Mouse (Mus musculus) mature B cell (primary cell): ENCODE results near the gene Calcb.
"Not testable (repeated sequence)": the region's sequence is repeated elsewhere in the genome, so short reads cannot be mapped to it uniquely, and the experiment has no call there.

ENCODE experiments used
- in situ Hi-C: fragments of 300-500 bp; cut with MboI; formaldehyde crosslinking; loops from 2 replicates; pipeline ENCODE4 v1.14.3; 2019

Gene Calcb

DNA sequence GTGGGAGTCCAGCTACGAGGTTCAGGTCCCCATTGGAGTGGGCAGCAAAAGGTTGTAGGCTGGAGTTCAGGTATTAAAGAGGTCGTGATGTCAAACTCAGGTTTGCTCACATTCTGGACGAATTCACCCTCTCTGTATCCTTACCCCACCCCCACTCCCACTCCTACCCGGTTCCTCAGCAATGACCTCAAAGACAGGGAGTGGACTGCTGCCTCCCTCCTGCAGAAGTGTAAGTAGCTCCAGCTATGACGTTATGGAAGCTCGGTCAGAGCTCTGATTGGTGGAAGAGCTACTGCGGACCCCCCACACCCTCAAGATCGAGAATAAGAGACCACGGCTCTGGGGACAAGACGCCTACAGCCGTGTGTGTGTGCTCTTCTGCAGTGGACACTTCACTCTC, at the start of gene Calcb:
Calcb (plus strand) TSS at position 344 of the 400 bp plus-strand sequence.
- in situ Hi-C loops: no loop called here

DNA sequence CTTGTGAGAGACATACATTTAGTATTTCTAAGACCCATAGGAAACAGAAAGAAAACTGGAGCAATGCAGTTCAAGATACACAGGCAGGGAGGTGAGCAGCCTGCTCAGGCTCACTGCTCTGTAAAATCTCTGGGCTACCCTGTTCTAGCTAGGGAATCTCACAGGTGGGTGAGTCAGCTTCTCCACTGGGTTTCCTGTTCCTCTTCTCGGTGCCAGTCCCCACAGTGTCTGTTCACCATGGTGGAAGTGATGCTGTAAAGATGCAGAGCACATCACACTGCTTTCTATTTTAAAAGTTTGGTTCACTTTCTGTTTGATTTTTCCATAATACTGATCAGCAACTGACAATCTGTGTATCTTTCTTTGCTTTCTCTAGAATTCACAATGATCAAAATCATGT, 47.0 kb upstream of the Calcb start:
- in situ Hi-C loops: no loop called here

DNA sequence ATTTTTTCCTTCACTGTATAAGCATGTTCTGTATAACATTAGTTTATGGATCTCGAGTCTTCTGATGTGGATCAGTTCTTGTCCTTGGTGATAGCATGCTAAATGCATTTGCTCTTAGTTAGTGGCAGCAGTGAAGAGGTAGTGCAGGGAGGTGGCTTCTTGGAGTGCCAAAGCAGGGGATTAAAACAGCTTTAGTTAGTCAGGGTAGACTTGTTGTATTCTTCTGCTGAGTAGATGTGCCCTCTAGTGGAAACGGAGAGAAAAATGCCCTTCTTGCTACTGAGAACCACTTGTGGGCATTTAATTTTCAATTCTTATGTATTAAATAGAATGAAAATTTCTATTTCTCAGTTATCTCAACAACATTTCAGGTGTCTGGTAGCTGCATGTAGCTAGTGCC, 45.7 kb upstream of the Calcb start:
- in situ Hi-C loops: no loop called here

DNA sequence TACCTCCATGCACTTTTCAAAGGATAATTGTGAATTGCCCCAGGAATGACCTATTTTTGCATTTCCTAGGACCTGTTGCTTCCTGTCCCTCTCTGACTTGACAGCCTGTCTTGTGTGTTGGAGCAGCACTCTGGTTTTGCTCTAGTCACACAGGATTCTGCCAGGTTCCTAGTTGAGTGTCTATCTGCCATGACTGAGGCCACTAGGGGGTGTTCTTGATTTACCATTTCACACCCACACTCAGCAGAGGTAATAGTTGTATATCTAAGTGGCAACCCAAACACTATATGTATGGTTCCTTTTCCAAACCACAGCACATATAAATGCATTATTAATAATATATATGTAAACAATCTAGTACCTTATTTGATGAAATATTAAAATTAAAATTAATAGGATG, 26.1 kb upstream of the Calcb start:
- in situ Hi-C loops: no loop called here

DNA sequence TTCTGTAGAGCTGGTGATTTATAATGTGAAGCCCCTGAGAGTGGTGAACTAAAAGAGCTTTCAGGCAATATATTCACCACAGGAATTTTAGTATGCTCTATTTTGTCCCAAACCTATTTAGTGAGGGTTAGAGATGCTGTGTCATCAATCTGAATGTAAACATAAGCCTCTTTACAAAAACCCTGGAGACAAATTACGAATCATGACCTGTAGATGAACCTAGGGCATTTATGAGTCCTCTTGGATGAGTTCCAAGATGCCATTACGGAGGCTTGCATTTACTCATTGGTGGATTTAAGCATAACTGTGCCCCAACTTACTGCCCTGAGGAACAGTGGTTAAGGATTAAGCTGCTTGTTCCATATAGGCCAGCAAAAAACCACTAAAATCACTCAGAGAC, 17.6 kb upstream of the Calcb start:
- in situ Hi-C loops: no loop called here

DNA sequence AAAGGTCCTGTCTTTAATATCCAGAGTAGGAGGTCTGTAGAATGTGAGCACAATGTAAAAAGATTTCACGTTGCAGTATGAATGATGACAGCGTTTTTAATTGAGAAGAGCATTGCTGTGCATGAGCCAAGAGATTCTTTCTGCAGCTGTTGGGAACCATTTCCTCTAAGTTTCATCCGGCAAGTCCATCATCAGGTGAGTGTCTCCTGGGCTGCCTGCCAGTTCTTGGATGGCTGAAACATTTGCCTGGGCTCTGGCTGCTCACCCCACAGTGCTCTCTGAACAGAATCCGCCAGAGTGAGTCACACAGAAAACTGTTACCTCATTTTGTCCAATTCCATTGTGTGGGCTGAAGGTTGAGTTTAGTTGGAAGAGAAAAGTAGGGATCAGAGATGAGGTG, 11.7 kb upstream of the Calcb start:
- in situ Hi-C loops: no loop called here

DNA sequence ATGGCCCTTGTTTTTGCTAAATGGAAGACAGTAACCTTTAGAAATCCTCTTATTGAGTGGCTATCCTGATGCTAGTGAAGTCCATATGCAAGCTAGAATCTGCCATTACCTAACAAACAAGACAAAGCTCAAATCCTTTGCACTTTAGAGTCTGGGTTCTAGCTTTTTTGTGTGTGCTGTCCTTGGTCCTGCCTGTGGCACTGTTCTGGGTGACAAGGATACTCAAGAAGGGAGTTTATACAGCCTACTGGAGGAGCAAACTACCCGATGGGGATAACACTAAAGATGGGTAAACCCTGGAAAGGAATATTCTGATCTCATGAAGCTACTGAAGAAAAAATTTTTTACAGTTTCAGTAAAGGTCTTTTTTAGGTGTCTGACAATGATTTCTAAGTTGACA, 11.0 kb upstream of the Calcb start:
- in situ Hi-C loops: no loop called here

DNA sequence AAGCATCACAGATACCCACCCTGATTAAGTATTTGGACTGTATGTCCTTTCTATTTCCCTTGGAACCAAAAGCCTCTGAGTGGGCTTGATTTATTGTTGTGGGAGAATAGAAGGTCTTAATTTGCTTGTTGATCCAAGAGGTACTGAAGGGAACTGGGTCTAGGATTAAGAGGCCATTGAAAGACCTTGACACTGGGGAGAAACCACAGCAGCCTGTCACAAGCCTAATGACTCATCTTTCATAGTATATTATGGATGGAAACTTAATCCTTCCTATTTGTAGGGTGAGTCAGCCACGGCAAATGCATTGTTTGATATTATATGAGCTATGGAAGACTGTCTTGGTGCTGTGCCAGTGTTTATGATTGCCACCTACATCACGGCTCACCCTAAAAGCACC, 8.0 kb upstream of the Calcb start:
- in situ Hi-C loops: no loop called here

DNA sequence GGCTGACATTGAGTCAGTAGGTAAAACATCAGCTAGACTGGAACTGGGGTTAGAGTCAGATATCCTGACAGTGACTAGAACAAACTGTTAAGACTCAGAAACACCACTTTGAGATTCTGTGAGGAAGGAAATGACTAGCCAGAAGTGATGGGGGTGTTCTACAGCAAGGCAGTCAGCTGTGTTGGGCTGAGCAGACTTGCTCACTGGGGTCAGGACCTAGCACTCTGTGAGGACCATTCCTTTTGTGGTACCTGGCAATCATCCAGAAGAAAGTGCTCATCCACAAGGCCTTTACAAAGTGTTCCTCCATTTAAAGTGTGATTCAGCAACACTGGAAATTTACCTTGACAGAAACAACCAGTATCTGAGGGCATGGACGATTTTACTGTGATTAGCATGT, 5.9 kb upstream of the Calcb start:
- in situ Hi-C loops: no loop called here

DNA sequence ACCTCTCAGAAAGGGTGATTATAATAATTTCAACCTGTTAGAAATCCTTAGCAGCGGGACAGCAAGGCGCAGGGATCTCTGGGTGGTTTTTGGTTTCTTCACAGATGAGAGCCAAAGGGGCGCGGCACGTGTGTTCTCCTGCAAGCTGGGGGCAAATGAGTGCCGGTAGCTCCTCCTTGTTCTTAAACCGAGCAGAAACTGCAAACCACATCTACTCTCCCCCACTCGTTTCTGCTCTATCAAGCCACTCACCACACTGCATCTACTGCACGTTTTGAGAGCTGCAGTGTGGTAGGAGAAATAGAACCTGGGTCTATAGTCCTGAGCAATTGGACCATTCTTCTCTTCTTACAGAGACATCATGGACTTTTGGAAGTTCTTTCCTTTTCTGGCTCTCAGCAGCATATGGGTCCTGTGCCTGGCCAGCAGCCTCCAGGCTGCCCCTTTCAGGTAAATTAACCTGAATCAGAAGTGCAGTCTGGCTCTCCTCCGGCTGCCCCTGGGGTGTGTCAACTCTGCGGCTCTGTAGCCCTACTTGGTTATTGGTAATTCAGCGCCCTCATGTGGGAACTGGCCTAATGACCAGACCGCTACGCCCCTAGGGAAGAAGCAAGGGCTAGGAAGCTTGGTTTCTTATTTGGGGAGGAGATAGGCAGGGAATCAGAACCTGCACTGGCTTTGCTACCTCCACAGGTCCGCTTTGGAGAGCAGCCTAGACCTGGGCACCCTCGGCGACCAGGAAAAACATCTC, 1.1 kb downstream of the Calcb start:
- in situ Hi-C loops: no loop called here

DNA sequence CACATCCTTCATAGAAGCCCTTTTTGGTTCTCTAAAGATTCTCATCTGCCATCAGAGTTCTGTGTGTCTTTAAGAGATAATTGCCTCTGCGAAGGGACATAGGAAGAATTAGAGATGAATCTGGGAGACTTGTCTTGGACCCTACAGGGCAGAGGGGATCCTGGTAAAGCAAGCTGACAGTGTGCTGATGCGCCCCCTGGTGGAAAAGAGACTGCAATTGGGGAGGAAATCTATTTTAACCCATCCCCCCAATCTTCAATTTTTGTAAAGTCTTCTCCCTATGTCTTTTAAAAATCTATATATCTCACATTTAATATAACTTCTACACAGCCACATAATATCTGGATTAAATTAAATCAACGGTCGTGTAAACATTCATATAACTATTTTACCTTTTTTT, 11.3 kb downstream of the Calcb start:
- in situ Hi-C loops: not testable (repeated sequence)

DNA sequence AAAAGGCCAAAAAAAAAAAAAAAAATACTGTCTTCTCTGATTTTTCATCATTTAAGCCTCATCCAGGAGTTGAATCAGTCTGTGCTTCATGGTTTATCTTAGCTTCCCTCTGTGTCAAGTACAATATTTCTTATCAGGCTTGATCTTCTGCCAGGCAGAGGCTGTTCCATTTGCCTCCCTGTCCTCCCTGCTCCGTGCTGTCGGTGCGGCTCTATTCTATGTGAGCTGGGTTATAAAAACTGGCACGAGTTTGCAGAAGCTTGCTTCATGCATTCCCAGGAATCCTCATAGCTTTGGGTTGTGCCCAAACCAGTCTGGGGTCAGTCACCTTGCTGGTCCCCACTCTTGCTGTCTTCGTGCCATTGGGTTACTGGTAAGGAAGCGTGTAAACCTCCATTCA, 12.7 kb downstream of the Calcb start:
- in situ Hi-C loops: no loop called here

DNA sequence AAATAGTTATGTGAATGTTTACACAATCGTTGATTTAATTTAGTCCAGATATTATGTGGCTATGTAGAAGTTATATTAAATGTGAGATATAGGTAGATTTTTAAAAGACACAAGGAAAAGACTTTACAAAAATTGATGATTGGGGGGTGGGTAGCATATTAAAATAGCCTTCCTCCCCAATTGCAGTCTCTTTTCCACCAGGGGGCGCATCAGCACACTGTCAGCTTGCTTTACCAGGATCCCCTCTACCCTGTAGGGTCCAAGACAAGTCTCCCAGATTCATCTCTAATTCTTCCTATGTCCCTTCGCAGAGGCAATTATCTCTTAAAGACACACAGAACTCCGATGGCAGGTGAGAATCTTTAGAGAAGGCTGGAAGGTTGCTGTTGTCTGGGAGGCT, 13.3 kb downstream of the Calcb start:
- in situ Hi-C loops: not testable (repeated sequence)

DNA sequence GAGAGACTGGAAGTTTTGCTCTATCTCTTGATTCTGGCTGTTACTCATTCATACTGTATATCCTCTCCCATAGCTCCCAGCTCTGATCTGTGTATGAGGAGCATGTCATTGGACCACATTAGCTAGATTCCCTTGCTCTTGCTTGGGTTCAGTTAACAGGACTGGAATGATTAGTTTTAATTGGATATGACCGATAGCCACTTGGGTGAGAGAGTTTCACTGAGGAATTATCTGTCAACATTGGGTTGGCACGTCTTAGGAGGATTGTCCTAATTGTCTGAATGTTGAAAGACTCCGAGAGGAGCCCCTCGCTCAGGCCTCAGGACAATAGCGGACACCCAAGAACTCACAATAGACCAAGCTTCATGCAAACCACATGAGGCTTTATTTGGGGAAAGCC, 17.8 kb downstream of the Calcb start:
- in situ Hi-C loops: no loop called here

DNA sequence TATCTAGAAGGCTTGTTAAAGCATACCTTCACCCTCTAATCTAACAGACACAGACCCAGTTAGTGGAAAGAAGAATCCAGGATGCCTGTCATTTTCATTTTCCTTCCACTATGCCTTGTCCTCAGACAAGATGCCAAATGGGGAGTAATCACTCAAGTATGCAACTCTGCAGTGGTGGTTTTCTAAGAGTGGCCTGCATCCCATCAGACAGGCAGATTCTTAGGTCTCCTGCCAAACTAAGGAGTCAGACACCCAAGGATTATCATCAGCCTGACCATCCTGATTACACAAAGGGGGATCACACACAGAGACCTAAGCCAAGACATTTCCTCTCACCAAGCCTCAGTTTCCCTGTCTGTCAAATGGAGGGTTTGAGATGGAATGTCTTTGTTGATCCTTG, 19.7 kb downstream of the Calcb start:
- in situ Hi-C loops: no loop called here

DNA sequence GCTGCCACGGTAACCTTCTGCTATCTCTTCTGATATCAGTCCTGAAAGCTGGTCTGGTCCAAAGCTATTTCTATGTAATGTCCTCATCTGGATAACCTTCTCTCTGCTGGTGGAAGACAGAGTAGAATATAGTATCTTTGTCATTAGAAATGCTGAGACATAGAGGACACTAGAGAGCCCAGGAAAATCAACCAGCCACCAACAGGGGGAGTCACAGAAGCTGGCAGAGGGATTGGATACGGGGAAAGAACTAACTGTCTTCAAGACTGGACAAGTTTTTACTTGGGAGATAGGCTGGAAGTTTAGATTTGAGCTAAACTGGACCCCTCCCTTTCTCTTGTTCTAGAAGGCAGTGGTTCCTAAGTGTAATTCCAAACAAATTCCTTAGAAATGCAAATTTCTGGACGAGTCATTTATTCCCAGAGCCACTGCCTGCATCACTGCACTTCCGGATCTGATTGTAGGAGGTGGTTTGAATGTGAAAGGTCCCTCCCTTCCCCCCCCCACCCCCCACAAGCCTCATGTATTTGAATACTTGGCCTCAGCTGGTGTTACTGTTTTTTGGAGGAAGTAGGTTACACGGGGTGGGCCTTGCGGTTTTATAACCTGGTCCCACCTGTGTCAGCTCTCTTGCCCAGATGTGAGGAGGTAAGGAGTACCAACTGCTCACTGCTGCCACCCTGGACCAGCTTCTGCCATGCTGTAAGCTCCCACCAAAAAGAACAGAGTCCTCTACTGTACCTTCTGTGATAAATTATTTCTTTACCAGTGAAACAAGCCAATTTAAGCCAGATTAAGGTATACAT, 22.1 kb downstream of the Calcb start:
- in situ Hi-C loops: no loop called here

DNA sequence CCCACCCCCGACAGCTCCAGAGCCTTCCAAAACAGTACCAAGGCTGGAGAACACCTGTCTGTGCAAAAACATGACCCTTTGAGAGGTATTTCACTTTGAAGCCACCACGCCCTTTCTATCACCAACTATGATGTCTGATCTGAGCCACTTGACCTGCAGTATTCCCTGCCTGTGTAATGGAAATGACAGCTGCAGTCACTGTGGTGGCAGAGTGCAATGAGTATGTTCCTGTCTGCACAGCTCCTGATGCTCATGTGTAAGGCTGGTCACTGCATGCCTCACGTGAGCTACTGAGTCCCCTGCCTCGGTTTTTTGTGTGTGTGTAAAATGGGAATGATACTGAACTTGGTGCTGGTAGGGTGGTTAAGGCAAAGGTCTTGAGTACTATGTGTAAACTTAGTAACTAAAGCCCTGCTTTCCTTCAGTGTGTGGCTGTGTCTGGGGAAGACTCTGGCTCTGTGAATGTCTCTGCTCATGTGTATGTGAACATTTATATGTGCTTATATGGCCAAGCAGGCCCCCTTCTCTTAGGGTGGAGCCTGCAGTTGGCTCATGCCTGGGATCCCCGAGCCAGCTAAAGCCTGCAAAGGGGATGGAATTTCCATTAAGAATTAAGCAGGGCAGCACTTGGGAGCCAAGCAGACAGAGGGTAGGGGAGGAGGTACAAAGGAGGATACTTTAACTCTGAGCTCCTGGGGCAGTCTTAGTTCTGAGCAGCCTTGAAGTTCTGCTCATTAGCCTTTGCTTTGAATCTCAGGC, 24.8 kb downstream of the Calcb start, which contains the start of gene Insc:
Insc (plus strand) TSS at position 673 of the 759 bp plus-strand sequence.
- in situ Hi-C loops: no loop called here

DNA sequence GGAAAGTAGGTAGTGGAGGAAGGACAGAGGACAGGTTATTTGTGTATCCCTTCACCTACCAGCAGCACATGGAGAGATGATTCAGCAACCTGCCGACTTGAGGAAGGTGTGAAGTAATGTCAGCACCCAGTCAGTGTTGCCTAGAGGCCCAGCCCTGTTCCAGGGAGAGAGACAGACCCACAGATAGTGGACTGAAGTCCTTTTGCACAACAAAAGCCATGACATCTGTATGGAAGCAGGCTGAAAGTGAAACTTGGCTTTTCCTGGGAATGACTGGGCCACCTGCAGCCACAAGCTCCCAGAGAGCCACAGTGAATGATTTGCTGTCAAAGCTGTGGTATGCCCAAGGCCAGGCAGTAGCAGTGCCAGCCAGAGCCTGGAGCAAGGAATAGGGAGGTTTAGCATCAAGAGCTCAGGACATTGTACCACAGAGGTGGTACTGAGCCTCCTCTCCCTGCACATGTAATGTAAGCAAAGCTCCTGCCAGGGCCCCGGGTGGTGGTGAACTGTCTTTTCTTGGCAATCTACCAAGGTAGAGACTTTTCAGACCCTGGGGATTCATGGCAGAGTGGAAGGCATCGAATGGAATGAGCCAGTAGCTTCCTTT, 26.3 kb downstream of the Calcb start:
- in situ Hi-C loops: no loop called here

DNA sequence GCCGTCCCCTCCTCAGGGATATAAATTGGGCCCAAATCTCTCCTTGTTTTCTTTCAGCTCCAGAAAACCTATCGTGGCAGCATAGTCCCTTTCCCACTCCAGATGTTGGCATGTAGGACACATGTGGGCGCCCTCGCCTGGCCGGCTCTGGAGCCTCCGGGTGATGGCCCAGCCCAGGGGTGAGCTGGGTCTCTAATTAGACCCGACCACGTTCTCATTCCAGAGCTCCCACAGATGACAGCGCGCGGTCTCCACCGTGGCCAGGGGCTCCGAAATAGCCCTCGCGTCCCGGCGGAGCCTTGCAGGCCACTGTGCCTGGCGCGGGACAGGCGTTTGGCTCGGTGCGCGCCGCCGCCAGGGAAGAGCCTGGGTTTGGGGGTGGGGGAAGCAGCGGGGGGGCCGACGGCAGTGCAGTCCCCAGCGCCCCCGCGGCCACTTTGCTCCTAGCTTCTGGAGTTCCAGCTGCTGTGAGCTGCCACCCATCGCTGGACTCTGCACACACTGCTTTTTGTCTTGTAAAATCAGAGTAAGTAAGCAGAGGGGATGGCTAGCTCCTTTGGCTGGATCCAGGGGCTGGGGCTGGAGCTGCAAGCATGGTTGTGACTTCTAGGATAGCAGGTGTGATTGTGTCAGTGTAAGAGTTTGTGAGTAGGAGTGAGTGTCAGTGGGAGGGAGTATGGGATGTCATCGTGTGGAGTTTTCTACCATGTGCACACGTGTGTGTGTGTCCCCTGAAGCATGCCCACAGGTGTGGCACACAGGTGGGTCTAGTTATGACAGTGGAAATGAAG, 27.2 kb downstream of the Calcb start:
- in situ Hi-C loops: no loop called here

DNA sequence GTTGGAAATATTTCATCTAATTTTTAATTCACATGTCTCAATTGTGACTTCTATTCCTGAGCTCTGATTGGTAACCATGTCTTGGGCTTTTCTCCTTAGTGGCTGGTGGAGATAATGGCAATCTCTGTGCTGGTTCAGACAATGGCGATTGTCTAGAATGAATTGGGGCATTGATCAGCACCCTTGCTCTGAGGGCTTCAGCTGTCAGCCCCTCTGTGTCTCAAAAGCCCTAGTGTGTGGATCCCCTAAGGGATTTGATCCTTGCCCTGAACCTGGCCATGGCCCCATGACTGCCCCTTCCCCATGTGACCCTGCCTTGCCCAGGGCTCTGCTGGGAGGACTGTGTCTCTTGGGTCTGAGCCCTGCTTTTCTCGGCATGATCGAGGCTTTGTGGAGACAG, 29.2 kb downstream of the Calcb start:
- in situ Hi-C loops: no loop called here

DNA sequence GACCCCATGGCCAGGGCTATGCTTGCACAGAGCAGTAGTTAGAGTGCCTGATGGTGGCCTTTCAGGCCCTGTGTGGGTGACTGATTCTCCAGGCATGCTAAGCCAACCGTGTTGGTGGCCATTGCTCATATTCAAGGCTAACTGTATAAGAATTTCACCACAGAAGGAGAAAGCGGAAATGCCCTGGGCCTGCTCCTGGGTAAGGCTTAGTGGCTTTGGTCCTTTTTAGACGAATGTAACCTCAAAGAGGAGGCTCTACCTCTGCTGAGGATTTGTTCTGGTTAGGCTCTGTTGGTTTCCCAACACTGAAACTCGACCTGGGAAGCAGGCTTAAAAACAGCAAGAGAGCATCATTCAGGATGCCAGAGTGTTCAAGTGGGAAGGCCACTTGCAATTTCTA, 29.8 kb downstream of the Calcb start:
- in situ Hi-C loops: no loop called here
